Mouse (Mus musculus) G1E (cell line): Measurements from ENCODE around the gene Cyct.

Experiments
- CTCF ChIP-seq: IDR thresholded peaks from 2 replicates; pipeline ENCODE4 v1.5.1; 2012; ENCODE audit warnings: low read depth, low read length, inconsistent platforms, mixed read lengths
- GATA1 ChIP-seq: IDR thresholded peaks from 2 replicates; pipeline ENCODE4 v1.6.1; 2012; ENCODE audit warnings: borderline replicate concordance, low read length, inconsistent platforms, mixed read lengths
- GATA2 ChIP-seq: IDR thresholded peaks from 2 replicates; pipeline ENCODE4 v1.6.1; 2012; ENCODE audit warnings: low read depth, low read length, inconsistent platforms, borderline replicate concordance
- POLR2AphosphoS5 ChIP-seq: IDR thresholded peaks from 2 replicates; pipeline ENCODE4 v1.6.1; 2012; ENCODE audit warnings: low read depth, low read length, inconsistent platforms; ENCODE audit not compliant: insufficient replicate concordance
- TAL1 ChIP-seq: conservative IDR thresholded peaks from 2 replicates; pipeline ENCODE4 v1.6.1; 2012; ENCODE audit warnings: low read depth, low read length, inconsistent platforms, mixed read lengths

DNA sequence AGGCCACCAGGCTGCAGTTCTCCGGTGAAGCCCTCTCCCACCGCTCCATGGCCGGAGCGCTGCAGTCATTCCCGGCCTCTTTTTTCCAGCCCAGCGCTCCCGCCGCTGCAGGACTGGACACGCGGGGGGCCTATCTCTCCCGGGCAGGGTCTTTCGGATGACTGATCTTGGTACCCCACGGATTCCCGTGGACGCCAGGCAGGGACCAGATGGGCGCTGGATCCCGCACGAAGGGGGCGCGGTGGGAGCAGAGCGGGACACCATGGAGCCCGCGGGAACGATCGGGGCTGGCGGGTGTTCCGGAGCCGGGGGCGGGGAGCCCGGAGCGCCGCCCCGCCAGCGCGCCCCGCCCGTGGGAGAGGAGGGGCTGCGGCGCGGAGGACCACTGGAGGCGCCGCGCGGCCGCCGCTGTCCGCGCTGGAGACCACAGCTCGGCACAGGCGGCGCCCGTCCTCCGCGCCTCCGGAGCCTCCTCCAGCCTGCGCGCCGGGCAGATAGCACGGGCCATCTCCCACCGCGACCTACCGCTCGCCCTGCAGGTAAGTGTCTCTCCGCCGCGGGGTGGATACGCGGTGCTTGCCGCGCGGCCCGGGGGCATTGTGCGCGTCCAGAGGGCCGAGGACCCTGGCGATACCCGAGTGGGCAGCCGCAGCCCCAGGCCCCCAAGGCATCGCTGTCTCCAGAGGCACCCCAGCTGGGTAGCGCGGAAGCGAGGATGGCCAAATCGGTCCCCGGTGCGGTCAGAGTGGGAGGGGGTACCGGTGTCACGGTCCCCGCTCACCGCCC lies 46.1 kb upstream of the Cyct start, which contains the start of gene Osbpl6:
- TF ChIP-seq CTCF = no peak
- TF ChIP-seq GATA1 = no peak
- TF ChIP-seq TAL1 = no peak
- no peak for TF ChIP-seq GATA2
- no peak for TF ChIP-seq POLR2AphosphoS5
